Mouse (Mus musculus) activated CD4-positive, CD25-positive, alpha-beta regulatory T cell, adult 4 months (primary cell): ENCODE results near the gene Gm266. TPM values are rescaled to one million over a fixed set of nuclear protein-coding genes. Genes with fewer than 3 reads are reported as not detected.

Experiments
- ATAC-seq: one replicate; pipeline ENCODE4 v1.8.0; 2017
- polyA plus RNA-seq, 2 experiments: library from polyadenylated mRNA; unstranded; fragments of 100-300 nt; shearing (Covaris generic); gene quantifications; one replicate each; pipeline ENCODE4 v1.2.1; 2017

Gene Gm266
- polyA plus RNA-seq, 2 experiments from 2014 or later = not detected

DNA sequence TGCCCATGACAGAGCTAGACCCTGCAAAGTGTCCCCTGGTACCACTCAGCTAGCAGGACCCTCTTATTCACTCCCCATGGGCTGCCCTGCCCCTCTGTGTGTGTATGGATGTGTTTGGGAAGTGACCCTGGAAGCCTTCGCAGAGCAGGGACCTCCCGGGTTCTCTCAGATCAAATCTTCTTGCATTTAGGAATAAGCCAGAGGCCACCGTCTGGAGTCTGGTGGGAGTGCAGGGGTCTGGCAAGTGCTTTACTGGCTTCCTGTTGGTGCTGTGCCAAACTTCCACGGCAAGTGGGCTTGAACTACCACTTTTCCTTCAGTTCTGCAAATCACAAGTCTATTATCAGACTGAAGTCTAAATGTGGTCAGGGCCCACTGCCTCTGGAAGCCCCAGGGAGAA, 31.6 kb downstream of the Gm266 start:
- ATAC-seq = no peak

DNA sequence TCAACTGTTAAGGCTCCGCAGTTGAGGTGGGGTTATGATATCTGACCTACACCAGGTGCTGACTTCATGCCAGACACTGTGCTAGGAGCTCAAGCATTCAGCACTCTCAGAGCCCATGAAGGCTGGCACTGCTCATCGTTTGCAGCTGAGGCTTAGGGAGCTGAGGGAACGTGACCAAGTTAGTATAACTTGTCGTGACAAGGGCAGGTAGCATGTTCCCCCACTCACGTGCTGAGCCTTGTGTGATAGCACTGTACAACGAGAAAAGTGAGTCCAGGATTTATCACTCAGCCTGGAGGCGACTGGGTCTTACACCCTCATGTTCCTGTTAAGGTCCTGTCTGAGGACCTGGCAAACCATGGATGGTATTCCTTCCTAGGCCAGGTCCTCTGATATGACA, 34.1 kb downstream of the Gm266 start:
- ATAC-seq = no peak

DNA sequence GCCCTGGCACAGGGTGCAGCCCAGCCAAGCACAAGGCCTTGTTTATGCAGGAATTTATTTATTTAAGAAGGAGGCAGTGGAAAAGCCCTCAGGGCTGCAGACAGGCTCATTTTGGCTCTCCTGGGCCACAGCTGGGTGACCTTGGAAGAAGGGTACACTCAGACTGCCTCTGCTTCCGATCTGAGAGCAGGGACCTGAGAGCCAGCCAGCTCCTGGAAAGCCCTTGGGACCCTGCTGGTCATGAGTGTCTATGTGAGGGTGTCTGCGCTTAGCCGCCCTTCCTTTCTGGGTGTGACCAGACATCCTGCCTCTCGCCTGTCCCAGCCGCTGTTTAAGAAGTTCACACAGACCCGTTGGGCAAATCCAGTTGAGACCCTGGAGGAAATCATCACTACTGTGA, 35.3 kb downstream of the Gm266 start:
- no peak for ATAC-seq

DNA sequence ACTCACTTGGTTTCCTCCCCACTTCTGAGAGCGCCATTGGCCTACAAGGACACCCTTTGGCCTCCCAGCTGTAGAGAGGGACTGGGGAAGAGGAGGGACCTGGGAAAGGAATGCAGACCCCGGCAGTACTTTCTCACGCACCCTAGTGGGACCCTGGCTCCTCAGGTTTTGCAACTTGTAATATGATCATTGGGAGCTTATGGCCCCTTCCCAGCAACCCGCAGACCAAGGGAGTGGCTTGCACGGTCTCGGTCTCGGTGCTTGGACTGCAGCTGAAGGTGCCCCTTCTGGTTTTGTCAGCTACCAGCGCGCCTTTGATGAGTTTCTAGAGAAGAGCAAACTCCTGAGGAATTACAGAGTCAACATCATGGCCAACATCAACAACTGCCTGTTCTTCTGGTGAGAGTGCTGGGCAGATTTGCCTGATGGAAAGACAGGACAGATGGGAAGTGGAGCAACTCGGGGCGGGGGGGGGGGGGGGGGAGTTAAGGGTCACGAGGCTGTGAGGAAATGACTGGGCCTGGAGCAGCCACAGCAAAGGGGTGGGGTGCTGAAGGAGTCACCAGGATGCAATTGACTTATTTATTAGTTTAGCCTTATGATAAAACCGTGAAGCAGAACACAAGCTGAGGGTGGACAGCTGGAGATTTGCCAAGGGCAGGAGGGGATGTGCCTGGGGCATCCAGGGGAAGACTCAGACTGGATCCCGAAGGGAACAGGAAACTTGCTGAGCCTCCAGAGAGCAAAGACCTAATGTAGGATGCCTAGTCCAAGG, 36.5 kb downstream of the Gm266 start:
- ATAC-seq = no peak

DNA sequence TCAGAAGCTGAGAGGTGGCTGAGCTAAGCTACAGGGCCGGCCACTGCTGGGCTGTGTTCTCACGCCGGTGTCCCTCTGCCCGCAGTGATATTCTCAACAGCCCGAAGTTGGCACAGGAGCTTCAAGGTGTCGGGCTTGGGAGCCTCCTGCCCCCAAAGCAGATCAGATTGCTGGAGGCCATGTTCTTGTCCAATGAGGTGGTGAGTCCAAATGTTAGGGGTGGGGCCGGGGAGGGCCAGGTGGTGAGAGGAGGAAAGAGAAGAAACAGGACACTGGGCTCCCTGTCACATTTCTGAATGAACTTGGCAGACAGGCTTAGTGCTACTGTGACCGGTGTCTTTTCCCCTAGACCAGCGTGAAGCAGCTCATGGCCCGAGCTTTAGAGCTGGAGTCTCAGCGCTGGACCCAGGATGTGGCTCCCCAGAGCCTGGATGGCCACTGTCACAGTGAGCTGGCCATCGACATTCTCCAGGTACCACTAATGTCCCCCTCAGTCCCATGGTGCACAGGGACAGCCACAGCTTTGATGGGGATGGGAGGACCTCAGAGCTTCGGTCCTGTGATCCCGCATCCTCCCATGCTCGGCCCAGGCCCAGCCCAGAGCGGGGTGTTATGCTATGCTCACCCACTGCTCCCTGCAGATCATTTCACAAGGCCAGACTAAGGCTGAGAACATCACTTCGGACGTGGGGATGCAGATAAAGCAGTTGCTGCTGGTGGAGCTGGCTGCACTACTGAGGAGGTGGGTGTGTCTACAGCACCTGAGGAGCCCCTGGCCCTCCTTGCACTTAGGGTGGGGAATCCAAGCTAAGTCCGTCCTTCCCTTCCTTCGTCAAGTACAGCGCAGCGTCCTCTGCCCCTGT, 37.5 kb downstream of the Gm266 start:
- no peak for ATAC-seq

DNA sequence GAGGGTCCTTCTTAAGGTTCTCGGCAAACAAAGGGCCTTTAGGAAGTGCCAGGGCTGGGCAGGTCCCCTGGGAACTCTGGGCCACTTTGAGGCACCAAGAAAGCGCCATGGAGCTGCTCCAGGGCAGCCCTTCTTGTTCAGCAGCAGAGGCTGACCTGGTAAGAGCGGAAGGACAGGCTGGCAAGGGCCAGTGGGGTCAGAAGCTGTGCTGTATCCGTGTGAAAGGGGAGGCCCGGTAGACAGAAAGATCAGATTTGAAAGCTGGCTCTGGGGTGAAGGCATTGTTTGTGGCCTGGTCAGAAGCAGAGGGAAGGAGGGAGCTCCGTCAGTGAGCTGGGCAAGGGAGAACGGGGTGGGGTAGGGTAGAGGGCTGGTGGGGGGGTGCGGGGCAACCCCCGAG, 38.3 kb downstream of the Gm266 start:
- no peak for ATAC-seq

DNA sequence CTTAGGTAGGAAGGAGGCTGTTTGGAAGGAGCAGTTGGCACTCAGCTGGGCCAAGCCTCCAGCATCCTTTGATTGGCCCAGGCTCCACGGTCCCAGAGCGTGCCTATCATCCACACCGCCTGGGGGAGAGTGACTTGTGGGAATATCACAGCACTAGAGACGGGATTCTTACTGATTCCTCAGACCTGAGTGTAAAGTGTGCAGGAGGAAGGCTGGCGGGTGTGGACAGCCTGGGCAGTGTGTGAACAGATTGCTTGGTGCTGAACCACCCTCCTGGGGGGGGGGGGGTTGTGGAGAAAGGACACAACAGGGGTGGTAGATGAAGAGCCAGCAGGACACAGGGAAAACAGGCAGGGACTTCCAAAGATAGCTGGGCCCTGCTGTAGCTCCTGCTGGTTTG, 38.9 kb downstream of the Gm266 start:
- no peak for ATAC-seq

DNA sequence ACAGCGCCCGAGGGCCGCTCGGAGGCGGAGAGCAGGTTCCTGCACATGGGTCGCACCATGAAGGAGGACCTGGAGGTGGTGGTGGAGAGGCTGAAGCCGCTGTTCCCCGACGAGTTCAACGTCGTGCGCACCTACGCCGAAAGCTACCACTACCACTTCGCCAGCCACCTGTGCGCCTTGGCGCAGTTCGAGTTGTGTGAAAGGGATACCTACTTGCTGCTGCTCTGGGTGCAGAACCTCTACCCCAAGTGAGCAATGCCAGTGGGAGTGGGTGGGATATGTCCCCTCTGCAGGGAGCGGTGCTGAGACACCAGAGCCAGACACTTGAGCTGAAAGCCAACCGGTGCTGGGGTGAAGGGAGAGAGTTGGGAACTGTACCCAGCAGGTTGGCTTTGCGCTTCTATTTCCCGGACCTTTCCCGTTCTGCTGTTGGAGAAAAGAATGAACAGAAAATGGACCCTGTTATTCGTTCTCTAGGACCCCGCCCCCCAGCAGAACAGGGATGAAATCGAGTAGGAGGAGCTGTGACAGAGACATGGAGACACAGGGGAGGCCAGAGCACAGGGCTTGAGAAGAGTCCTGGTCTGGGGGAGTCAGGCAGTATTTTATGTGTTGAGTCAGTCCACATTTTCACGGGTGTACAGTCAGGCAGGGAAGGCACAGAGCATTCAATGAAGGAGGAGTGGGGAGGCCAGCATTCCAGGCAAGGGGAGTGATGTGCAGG, 39.6 kb downstream of the Gm266 start:
- no peak for ATAC-seq

DNA sequence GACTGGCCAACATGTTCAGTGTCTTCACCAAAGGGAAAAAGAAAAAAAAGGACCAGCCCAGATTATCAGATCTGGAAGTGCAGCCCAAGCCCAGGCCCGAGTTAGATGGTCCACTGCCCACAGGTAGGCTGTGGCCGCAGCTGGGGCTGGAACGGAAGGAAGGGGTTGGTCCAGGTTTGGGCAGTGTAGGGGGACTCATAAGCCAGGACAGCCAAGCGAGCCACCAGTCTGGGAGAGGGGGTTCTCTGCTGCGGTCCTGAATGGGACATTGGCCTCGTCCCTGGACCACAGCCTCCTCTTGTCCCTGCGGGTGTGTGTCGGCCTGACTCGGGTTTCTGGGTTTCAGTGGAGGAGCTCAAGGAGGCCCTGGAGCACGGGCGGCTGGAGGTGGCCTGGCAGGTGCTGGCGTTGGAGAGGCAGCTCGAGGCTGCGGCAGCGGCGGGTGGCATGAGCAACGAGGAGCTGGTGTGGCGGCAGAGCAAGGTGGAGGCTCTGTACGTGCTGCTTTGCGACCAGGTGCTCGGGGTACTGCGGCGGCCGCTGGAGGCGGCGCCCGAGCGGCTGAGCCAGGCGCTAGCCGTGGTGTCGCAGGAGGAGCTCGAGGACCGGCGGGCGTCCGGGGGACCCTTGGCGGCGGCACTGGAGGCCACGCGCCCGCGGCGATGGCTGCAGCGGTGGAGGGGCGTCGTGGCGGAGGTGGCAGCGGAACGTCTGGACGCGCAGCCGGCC, 40.3 kb downstream of the Gm266 start:
- ATAC-seq = no peak

DNA sequence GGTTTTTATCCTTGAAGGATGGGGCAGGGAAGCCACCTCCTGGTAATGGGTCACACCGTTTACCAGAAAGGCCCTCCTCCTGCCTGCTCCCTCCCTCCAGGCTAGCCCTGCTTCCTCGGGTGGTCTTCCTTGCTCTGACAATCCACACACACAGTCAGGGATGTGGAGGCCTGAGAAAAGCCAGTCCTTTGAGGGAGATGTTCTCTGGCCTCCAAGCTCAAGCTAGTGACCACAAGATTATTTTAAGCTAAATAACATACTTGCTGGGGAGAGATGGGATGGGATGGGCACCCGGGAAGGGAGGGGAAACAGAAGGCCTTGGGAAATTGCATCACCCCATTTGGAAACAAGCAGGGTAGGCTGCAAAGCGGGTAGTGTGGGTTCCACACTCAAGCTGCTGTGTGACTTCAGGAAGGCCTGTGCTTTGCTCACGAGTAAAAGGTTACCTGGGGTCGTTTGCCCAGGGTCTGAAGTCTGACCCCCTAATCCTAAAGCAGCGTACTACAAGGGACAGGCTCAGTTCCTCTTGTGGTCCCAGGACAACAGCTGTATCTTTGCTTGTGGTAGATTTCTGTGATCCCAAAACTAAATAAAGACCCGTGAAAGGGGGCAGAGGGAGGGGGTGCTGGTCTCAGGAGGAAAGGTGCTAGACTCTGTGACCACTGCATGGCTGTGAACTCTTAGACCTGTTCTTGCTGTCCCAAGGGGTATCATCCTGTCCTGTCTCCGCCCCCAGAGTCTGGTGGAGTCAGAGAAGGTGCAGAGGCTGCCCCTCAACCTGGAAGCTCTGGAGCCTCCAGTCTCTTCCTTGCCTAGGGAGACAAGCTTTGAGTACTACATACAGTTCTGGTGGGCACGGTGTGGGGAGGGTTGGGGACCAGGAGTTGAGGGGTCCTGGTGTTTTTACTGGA, 41.4 kb downstream of the Gm266 start:
- no peak for ATAC-seq

DNA sequence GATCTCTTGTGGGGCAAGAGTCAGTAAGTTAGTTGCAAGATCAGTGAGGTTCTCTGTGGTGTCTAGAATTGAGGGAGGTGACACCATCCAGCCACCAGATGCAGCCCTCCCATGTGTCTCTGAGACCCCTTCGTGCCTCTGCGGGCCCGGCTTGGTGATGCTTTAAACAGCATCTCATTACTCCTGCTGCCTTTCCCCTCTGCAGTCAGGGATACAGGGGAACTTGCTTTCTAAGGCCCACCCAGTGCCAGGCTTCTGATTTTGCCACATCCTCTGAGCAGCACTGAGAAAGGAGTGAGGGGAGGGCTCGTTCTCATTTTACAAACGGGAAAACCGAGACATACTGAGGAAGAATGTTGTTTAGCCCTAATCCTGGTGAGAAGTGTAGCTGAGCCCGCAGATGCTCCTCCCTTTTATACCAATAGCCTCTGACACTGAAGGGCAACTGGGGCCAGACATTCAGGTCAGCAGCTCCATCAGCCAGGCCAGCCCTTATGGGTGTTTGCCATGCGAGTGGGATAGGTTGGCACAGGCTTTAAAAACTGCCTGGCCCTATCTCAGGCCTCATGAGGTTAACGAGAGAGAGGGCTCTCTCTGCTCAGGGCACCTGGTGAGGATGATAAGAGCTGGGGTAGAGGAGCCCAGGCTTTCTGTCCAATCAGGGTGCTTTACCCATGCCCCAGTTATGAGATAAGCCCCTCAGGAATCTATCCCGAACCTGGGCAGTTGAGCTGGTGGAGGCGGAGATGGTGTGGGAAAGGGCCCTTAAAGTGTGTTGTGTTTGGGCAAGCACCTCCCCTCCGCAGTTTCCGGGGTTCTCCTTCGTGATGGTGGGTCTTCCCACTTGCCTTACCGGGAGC, 42.4 kb downstream of the Gm266 start:
- ATAC-seq = no peak

DNA sequence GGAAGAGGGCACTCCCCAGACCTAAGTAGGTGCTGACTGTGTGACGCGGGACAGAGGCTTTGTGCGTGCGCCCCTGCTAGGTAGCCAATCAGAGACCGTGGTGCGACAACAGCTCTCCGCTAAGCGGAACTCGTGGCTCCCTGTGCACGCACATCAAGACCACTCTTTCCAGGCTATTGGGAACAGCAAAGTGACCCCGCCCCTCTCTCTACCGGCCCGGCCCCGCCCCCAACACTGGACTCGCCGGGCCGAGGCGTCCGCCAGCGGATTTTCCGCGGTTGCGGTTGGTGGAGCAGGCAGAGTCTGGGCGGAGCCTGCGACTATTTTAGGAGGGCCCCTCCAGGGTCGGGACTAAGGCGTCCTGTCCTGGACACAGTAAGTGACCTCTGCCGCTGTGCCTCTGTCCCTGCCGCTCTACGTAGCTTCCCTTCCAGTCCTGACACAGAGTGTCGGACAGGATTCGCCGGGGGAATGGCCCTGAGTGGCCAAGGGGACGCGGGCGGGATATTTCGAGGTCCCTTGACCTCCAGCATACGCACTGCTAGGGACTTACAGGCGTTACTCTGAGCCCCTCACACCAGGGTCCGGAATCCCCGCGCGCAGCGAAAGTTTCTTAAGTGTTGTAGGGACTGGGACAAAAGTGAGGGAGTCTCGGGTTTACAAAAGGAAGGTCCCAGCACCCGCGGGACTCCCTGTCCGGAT, 43.2 kb downstream of the Gm266 start, which contains the start of gene Tnfaip2:
Tnfaip2 (plus strand) TSS at position 161 of the 702 bp plus-strand sequence.
- ATAC-seq = no peak

DNA sequence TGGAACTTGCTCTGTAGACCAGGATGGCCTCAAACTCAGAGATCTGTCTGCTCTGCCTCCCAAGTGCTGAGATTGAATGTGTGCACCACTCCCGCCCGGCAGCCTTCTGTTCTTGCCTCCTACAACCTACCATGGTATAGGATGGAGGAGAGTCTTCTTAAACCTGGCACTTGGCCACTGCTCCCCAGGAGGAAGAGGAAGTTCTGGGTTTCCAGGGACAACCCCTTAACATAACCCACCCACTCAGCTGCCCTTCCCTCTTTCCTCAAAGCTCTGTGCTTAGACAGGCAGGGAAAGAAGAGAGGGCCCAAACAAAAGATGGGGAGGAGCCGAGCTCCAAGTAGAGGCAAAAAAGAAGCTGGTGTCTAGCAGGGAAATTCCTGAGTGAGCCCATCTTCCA, 44.1 kb downstream of the Gm266 start:
- ATAC-seq = no peak

DNA sequence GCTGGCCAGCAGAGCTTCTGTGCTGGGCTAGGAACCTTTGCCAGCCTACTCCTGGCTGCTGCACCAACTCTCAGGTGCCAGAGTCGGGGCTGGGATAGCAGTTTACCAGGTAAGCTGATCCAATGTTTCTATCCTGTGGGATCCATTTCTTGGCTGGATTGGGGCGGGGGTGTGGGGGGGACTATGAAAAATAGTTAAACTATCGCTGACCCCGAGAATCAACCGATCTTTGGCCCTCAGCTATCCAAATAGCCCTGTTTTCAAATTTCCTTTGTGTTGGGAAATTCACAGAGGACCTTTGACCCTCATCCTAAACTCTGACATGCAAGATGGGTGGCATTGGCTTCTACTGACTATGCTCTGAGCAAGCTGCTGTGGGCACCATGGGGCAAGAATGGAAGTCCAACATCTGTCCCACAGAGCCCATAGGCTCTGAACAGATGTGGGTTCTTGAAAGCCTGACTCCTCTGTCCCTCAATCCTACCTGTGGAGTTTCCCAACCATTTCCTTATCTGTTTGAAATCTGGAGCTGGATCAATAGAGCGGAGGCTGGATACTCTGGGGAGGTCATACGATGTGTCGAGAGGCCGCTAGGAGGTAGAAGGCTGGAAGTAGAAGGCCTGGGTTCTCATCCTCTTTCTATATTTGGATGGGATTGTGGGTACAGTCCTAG, 44.8 kb downstream of the Gm266 start:
- ATAC-seq = no peak

DNA sequence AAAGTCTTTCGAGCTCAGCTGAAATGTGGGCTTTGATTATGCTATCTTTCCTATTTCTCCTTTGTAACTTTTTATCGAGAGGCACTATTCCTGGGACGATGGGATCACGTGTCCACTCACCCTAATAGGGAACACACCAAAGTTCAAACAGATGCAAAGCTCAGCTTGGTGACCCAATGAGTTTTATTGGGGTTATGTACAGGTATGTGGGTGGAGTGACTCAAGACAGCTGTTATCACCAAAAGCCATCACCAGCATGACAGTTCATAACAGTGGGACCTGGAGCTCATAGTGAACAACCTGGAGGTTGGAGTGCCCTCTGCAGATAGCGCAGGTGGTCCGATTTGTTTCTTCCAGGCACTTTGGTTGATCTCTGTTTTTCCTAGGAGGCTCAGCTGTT, 46.8 kb downstream of the Gm266 start:
- no peak for ATAC-seq

DNA sequence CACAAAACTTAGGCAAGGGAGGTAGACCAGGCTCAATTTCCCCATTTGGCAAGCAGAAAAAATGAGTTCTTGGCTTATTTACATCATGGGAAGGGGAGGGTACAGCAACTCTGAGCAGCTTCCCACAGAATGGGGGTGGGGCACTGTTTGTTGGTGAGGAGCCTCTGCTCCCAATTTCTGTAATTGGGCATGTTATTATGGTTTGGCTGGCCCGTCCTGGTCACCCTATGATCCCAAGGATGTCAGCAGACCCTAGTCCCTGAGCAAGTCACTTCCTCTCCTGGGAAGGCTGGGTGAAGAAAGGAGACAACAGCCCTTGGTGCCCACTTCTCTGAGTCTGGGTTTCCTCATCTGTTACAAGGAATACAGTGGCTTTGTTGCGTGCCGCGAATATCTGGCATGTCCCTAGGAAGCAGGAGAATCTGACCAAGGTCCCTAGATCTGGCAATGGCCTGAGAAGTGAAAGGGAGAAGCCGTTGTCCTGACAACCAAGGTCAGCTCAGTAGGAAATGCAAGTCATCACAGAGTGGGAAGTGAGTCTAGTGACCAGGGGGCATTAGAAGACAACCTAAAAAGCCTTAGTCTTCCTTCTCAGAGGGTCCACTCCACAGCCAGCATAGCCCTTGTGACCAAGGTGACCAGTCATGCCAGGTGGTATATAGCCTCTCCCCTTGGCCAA, 48.3 kb downstream of the Gm266 start:
- ATAC-seq = no peak

DNA sequence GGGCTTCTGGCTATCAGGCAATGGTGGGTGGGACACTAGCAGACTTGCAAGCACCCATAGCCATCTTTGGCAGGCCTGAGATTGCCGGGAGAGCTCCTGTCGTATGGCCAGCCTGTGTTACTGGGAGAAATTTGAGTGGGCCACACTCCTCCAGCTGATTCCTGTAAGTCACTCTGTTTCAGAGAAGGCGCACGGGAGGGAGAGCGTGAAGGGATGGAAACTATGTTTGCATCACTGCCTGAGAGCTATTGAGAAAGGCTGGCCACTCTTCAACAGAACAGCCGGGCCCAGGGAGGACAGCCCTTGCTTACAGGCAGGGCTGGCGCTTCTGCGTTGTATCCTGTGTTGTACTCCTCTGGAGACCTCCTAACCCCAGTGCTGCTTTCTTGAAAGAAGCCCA, 49.0 kb downstream of the Gm266 start:
- ATAC-seq = no peak

DNA sequence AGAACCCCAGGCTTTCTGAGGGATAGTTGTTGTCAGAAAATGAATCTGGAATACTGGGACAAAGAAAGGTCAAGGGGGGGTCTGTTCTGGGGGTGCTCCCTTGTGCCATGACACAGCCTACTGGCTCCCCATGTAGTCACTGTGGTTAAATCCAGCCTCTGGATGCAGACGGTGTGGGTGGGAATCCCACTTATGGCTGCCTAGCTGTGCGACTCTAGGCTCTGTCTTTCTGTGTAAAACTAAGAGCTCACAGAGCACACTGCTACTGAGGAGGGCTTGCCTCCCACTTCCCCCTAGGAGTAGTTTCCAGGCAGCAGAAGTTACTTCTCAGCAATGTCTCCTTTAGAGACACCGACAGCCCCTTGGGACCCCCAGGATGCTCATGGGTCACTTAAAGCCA, 49.5 kb downstream of the Gm266 start:
- no peak for ATAC-seq
